Mouse (Mus musculus) retina, postnatal 7 days (tissue): ENCODE data around the gene Fry.

Source experiments
- DNase-seq: peaks from one replicate; pipeline ENCODE4 v3.0.0-alpha.2; 2012; ENCODE audit warnings: low read depth, low spot score

Fry gene

GRCm38 (mm10) chr5:150128432-150128831, 10.0 kb downstream of the Fry start:
- DNase-seq, result no peak

- DNase-seq, result no peak
Measured at GRCm38 (mm10) chr5:150130144-150130543, 11.7 kb downstream of the Fry start.

- no peak for DNase-seq
Measured at GRCm38 (mm10) chr5:150131166-150131565, 12.7 kb downstream of the Fry start.

- DNase-seq, result no peak
Measured at GRCm38 (mm10) chr5:150134651-150135050, 16.2 kb downstream of the Fry start.

GRCm38 (mm10) chr5:150135529-150135928, 17.1 kb downstream of the Fry start:
- no peak for DNase-seq

GRCm38 (mm10) chr5:150137772-150138451, 19.5 kb downstream of the Fry start:
- DNase-seq, result no peak

GRCm38 (mm10) chr5:150140513-150140912, 22.1 kb downstream of the Fry start:
- DNase-seq, result no peak

GRCm38 (mm10) chr5:150145967-150146366, 27.5 kb downstream of the Fry start:
- no peak for DNase-seq

- DNase-seq, result no peak
Measured at GRCm38 (mm10) chr5:150146612-150147011, 28.2 kb downstream of the Fry start.

- no peak for DNase-seq
Measured at GRCm38 (mm10) chr5:150149725-150150124, 31.3 kb downstream of the Fry start.

GRCm38 (mm10) chr5:150150986-150151385, 32.5 kb downstream of the Fry start:
- no peak for DNase-seq

- no peak for DNase-seq
Measured at GRCm38 (mm10) chr5:150152071-150152879, 33.8 kb downstream of the Fry start.

GRCm38 (mm10) chr5:150152880-150153281, 34.4 kb downstream of the Fry start:
- no peak for DNase-seq

GRCm38 (mm10) chr5:150155388-150155787, 36.9 kb downstream of the Fry start:
- no peak for DNase-seq

- DNase-seq, result no peak
Measured at GRCm38 (mm10) chr5:150156063-150156786, 37.8 kb downstream of the Fry start.

GRCm38 (mm10) chr5:150157682-150158081, 39.2 kb downstream of the Fry start:
- DNase-seq, result peak; percentile 11

- no peak for DNase-seq
Measured at GRCm38 (mm10) chr5:150159151-150159550, 40.7 kb downstream of the Fry start.

- DNase-seq, result no peak
Measured at GRCm38 (mm10) chr5:150161193-150161592, 42.7 kb downstream of the Fry start.

GRCm38 (mm10) chr5:150161898-150162297, 43.5 kb downstream of the Fry start:
- no peak for DNase-seq

- no peak for DNase-seq
Measured at GRCm38 (mm10) chr5:150164671-150165070, 46.2 kb downstream of the Fry start.

- no peak for DNase-seq
Measured at GRCm38 (mm10) chr5:150166811-150167210, 48.4 kb downstream of the Fry start.

- no peak for DNase-seq
Measured at GRCm38 (mm10) chr5:150167287-150167686, 48.8 kb downstream of the Fry start.
